Mouse (Mus musculus): ENCODE measurements around the gene Smc4. TPM values are rescaled to one million over a fixed set of nuclear protein-coding genes. Genes with fewer than 3 reads are reported as not detected.
A peak's percentile ranks its signal among the peaks of the same experiment; 100 is the strongest.

Gene Smc4
- total RNA-seq (2021), result 10 to 100 TPM; 17.9 to 18.2 TPM

DNA sequence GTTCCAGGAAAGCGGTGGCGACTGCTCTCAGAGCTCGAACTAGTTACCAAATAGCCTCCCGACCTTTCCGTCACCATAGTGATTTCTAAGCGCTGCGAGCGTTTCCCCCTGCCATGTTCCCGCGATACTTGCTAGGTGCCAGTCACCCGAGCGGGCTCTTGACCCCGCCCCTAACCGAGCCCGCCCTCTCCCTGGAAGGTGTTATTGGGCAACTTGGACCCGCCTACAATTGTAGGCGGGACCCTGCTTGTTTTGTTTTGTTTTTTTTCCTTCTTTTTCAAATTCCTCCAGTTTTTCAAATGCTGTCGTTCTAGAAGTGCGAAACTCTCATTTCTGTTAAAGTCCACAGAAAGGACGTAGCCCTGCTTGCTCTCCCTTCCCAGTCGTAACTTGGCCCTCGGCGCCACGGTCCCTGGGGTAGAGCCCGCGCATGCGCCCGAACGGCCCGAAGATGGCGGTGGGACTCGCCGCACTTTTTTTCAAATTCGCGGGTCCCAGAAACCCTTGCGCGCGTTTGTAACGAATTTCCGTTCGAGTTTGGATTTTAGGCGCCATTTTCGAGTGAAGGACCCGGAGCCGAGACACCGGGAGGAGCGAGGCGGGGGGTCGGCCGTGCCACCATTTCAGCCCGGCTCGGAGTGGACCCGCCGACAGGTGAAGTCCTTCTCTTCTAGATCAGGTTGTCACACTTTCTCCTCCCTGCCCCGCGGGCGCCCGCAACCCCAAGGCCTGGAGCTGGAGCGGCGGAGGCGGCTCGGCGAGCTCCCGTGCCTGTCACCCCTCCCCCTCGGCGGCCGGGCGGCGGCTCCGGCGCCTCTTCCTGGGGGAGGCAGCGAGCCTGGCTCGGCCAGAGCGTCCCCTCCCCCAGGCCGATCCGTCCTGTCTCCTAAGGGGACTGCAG is at the start of gene Smc4, which contains the start of gene Ift80:
Smc4 (plus strand) TSS at position 302 of the 901 bp plus-strand sequence.
Ift80 (minus strand) TSS at position 134 of the 901 bp plus-strand sequence.
- DNase-seq, result peak; percentile 98
- intact Hi-C loops (cut with DNase I), result no loop called here

DNA sequence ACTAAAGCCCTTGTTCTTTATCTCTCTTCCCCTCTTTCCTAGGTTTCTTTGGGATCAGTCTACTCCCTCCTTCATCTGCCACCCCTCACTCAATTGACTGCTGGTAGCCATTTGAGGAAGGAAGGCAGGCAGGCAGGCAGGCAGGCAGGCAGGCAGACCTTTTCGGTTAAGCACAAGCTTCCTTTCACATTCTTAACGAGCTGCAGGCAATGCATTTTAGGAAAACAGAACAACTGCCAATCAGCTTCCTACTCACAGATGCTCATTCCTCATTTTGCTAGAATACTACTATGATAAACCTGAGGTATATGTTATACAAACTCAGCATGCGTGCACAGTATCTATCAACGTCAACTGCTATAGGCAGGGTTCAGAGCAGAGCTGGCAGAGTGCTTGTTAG is 48.1 kb upstream of the Smc4 start:
- no peak for DNase-seq
- intact Hi-C loops (cut with DNase I), result loop anchor here (10.0 kb wide), 1 partner anchor 242 kb away; no protein-coding TSS in a partner anchor

DNA sequence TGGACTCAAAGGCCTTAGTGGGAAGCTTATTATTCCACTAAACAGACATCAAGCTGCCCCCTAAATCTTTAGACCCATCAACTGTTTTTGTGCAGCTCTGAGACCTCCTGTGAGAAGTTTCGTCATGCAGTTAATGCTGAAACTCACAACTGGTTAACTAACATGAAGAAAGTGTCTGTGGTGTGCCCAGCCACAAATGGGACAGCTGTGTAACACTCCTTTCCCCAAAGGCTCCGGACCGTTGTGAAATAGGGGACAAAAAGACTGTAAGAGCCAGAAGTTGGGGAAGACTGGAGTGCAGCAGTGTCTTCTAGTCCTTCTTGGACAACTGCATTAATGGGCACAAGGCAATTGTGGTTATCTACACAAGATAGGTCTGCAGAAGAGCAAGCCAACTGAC is 47.1 kb upstream of the Smc4 start:
- intact Hi-C loops (cut with DNase I), result loop anchor here (10.0 kb wide), 1 partner anchor 243 kb away; no protein-coding TSS in a partner anchor

DNA sequence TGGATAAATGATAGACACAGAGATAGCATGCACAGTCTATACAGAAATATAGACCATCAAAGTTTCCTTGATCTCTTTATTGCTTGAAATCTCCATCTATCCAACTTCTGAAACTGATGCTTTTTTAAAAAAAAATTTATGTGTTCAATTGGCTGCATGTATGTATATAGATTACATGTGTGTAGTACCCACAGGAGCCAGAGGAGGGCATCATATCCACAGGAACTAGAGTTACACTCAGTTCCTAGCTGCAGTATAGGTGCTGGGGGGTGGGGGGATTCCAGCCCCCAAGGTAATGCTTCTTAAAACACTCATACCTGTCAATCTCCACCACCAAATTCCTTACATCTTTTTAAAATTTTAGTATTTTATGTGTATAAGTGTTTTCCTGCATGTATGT is 39.9 kb upstream of the Smc4 start:
- intact Hi-C loops (cut with DNase I), result no loop called here
- DNase-seq, result peak; percentile 15

More for the DNA sequence above, 47.1 kb upstream of the Smc4 start:
- DNase-seq, result no peak

DNA sequence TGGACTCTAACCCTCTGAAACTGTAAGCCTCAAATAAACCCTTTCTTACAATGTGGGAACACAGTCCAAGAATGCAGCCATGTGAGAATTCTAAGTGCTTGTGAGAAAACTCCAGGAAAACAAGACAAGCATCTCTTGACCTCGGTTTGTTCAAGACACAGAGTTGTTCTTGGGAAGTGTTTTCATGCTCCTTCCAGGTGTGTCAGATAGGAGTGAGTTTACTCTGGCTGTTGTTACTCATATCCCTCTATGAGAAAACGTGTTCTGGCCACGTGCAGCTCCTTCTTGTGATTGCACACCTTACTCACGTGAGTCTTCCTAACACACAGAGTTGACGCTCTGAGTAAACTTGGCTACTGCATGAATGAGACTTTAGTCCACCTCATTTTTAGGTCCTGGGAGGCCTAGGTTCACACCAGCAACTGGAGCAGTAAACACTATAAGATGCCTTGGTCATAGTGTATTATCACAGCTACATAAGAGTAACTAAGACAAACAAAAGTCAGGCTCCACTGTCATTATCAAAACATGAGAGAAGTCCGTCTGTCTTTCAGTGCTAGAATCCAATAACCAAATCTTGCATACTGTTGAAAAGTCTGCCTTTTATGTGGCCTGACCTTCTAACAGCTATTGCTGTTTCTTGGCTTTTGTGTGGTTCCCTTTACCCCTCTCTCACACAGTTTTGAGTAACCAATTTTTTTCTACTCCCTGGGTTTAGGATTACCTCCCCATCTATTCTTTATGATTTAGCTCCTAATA is 37.8 kb upstream of the Smc4 start:
- intact Hi-C loops (cut with DNase I), result no loop called here
- no peak for DNase-seq

DNA sequence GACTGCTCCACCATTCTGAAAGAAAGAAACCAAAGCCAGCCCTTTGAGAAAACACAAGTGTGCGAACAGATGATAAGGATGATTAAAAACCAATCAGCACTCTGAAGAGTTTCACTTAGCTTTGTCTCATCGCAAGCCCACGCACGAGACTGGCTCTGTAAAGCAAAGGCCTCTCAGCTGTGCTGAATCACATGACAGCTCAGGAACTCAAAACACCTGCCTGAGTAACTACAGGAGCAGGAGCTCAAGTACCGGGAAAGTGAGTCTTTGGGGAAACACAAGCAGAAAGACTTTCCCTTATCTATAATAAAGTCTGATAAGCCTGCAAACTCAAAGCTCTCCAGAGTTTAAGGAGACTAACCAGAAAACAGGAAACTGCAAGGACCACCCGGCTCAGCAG is 37.1 kb upstream of the Smc4 start:
- intact Hi-C loops (cut with DNase I), result no loop called here

DNA sequence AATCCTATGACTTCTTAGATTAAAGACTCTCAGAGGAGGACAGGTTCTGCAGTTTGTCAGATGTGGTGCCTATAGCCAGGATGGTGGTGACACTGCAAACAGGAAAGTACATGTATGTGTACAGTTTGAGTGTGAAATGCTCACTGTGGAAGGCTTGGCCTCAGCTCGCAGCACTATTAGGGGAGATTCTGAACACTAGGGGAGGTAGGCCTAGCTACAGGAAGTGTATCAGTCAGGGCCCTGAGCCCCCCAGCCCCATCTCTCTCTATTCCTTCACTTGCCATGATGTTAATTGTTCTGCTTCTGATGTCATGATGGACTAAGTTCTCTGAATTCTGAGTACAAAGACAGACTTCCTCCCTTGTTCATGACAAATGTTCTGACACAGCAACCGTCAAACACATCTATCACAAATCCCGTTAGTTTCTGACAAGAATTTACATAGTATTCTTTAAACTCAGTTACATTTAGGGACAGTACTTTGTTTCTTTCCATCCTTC is 35.4 kb upstream of the Smc4 start:
- DNase-seq, result no peak

More for the DNA sequence above, 37.1 kb upstream of the Smc4 start:
- no peak for DNase-seq

DNA sequence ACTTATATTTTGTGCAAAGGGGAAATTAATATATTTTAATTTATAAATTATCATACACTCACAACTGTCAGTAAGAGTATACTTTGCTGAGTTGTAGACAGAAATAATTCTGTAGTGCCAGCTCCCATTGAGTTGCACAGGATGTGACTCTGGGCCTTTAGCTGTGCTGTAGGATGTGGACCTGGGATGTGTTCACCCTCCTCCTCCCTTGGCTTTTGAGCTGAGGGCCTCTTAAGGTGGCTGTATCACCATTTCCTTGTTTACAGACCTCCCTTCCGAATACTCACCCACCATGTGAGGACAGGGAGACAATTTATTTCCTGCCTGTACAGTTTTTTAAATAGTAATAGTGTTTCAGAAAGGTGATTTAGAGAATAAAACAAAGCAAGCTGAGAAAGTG is 31.0 kb upstream of the Smc4 start:
- intact Hi-C loops (cut with DNase I), result no loop called here

More for the DNA sequence above, 35.4 kb upstream of the Smc4 start:
- intact Hi-C loops (cut with DNase I), result no loop called here

DNA sequence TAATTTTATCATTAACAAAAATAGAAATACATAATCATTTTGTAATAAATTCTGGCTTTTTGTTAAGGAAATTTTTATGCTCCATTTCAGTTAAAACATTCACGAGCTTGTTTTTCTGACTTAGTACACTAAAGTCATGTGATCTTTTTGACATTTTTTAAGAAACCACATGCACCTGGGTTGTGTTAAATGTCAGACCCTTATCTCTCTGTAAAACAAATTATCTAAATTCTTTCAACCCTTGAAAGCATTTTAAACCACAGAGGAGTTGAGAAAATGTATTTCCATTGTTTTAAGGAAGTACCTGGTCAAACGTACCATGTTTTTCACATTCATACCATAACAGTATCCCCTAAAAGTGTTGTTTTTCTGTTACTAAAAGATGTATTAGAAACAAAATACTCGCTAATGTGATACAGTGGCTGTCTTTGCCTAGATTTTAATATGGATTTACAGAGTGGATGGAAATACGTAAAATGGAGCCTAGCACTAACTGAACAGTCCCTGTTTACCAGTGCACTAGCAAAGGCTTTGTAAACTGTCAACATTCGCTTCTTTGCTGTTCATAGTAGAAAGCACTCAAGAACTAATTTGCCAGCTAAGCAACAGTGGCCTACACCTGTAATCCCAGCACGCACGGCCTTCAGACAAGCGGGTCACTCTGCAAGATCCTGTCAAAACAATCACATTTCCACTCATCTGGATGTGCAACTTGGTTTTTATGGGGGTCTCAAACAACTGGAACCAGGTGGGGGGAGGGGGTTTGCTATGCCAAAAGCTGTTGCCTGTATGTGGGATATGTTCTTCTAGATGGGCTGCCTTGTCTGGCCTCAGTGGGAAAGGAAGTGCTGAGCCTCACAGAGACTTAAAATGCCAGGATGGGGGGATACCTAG is 29.7 kb upstream of the Smc4 start:
- intact Hi-C loops (cut with DNase I), result no loop called here

More for the DNA sequence above, 31.0 kb upstream of the Smc4 start:
- DNase-seq, result no peak

DNA sequence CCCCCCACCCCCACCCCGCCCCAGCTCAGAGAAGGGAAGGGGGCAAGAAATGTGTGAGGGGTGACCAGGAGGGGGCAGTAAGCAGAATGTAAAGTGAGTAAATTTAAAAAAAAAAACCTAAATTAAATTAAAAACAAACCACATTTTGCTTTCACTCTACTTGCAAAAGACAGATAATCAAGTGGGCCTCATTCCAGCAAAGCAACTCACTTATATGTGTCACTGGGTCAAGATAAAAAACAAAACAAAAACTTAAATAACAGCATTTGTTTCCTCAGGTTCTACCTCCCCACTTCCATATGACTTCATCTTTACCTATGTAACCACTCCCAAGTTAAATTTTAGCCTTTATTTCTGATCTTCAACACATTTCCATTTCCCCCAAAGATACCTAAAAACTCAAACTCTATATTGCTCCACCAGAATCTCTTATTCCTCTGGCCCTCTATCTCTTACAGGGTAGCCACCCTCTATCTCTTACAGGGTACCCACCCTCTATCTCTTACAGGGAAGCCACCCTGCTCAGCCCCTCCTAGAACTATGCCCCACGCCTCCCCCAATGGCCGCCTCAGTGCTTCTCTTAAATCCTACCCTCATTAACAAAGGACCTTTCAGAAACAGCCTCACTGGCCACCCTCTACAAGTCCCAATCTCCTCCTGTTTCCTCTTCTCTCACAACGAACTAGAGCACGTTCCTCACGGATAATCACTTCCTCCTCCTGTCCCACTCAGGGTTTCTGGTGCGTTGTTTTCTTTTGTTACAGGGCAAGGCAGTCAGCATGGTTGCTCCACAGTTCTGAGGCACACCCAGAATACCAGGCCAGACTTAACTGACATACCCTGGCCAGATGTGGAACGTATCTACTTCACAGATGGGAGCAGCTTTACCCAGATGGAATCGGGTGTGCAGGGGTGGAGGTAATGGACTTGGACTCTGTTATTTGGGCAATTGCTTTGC is 28.7 kb upstream of the Smc4 start:
- DNase-seq, result no peak
- intact Hi-C loops (cut with DNase I), result no loop called here

More for the DNA sequence above, 29.7 kb upstream of the Smc4 start:
- no peak for DNase-seq

DNA sequence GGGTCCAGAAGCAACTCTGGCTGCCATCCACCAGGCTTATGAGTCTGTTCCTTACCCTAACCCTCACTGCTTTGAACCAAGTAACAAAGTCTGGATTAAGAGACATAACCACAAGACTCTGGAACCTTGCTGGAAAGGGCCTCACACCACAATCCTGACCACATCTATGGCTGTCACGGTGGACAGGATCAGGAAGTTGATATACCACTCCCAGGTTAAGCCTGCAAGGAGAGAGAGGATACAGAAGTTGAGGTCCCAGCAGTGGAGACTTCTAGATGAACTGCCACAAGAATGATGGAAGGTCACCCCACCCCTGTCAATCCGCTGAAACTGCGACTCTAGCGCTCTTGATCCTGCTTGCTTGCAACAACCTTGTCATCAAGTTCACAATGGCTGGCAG is 26.8 kb upstream of the Smc4 start:
- intact Hi-C loops (cut with DNase I), result no loop called here
- DNase-seq, result no peak

DNA sequence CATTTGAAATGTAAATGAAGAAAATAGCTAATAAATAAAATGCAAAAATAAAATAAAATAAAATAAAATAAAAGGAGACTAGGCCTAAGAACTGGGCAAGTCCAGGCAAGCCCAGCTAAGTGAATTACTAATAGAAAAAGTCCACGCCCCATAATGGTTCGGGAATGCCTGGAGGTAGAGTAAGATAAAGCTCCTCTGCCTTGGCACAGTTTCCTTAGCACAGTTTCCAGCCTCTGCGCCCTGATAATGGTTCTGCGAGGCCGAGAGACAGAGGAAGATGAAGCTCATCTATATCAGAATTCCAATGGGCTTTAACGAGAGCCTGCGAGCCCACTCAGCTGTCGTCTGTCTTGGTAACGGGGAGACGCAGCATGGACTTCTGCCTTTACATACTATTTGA is 25.4 kb upstream of the Smc4 start:
- intact Hi-C loops (cut with DNase I), result no loop called here
- no peak for DNase-seq

DNA sequence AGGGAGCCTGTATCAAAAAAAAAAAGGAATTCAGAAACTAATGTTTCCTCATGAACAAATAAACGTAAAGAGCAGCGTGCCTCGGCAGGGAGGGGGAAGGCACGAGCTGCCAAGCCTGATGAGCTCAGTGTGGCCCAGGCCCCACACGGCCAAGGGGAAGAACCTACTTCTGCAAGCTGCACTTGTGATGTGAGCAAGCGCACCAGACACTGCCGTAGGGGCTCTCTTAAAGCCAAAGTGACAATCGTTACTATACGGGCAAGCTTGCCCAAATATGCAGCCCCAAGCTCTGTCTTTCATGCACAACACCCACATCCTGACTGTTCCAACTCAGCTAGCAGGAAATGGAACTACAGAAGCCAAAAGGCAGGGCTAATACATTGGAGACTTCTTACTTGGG is 23.6 kb upstream of the Smc4 start:
- no peak for DNase-seq
- intact Hi-C loops (cut with DNase I), result no loop called here

DNA sequence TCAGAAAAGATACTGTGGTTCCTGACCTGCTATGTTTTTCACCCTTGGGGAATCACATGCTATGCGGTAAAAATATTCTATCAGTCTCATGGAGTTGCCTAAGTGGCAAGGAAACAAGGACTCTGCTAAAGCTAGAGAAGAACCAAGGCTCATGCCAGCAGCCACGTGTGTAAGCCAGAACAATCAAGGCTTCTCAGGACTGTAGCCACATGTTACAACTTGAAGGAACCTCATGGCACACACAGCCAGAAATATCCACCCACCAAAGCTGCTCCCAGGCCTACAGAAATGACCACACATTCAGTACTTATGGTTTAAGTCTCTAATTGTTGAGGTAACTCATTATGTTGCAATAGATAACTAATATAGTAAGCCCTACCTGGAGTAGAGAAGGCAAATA is 18.0 kb upstream of the Smc4 start:
- intact Hi-C loops (cut with DNase I), result no loop called here
- no peak for DNase-seq

DNA sequence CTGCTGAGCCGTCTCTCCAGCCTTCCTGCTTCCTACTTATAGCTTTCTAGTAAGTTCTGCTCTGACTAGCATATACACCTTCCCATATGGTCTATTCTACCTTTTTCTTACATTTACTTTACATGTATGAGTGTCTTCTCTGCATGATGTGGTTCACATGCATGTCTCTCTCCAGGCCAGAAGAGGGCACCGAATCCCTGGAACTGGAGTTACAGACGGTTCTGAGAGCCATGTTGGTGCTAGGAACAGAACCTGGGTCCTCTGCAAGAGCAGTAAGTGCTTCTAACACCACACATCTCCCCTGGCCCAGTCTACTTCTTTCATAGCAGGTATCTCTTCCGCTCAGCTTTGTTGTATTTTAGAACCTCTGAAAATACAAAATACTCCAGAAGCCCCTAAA is 1.8 kb upstream of the Smc4 start:
- DNase-seq, result no peak
- intact Hi-C loops (cut with DNase I), result no loop called here

DNA sequence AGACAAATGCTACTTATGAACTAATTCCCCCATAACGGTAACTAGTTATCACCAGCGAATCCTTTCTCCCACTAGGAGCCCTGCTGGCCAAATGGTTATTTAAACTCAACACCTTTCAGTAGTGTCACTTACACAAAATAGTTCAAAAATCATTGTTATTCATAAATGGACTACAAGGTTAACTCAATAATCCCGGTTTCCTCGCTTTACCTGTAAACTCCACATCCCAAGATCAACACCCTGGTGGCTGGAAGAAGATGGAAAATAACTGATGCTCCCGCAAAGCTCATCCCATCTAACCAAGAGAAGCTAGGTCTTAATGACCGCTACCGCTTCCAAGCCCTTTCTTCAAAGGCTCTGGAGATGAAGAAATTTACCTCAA is 492 bp upstream of the Smc4 start:
- intact Hi-C loops (cut with DNase I), result no loop called here
- no peak for DNase-seq

DNA sequence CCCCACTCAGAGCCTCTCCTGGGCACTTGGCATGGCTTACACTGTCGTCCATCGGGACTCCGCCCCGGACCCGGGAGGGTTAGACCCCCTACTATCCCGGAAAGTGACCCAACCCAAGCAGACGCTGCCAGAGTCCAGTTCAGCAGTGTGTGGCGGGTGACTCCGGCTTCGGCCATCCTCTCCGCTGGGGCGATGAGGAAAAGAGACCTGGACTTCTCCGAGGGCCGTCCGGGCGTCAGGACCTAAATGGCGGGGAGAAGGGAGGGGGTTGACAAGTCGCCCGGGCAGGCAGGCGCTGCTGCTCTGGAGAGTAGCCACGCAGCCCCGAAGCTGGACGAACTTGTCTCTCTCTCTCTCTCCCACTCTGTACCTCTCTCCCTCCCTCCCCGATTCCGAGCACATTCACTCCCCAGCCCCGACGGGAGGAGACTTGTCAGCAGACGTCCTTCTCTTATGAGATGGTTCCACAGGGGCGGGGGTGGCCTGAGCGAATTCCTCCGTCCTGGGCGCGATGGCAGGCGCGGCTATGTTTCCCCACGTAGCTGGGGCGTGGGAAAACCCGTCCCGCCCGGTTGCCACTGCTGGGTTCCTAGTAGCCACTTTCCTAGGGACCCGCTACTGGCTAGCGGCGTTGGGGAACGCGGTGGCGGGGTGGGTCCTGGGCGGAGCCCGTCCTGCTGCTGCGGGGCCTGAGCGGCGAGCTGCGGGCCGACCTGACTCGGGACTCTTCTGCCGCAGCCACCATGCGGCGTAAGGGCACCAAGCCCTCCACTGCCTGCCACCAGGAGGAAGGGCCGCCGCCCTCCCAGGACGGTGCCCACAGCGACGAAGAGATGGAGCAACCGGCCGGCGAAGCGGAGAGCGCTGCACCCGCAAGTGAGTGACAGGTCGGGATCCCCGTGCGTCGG is 1.1 kb downstream of the Smc4 start:
- DNase-seq, result peak; percentile 57
- intact Hi-C loops (cut with DNase I), result no loop called here

DNA sequence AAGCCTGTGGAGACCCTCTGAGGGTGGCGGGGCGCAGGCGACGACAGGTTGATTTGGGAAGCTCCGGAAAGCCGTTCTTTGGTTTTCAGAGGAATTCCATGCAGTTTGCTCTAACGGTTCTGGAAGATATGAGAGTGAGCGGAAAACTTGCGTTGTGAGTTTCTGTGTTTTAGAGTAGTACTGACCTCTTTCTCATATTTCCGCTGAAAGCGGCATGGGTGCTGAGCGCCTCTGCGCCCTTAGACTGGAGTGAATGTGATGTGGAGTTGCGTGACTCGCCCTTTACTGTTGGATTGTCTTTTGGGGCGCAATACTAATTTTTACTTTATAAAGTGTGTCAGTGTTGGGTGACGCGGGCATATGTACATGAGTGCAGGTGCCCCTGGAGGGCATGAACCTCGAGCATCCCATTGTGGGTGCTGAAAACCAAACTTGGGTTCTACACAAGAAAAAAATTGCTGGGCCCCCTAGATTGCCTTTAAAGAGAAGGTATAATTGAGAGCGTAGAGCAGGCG is 1.8 kb downstream of the Smc4 start:
- intact Hi-C loops (cut with DNase I), result no loop called here
- no peak for DNase-seq
